Comparison of ENCODE assay signal across 8 mouse cellular contexts in the genomic region with DNA sequence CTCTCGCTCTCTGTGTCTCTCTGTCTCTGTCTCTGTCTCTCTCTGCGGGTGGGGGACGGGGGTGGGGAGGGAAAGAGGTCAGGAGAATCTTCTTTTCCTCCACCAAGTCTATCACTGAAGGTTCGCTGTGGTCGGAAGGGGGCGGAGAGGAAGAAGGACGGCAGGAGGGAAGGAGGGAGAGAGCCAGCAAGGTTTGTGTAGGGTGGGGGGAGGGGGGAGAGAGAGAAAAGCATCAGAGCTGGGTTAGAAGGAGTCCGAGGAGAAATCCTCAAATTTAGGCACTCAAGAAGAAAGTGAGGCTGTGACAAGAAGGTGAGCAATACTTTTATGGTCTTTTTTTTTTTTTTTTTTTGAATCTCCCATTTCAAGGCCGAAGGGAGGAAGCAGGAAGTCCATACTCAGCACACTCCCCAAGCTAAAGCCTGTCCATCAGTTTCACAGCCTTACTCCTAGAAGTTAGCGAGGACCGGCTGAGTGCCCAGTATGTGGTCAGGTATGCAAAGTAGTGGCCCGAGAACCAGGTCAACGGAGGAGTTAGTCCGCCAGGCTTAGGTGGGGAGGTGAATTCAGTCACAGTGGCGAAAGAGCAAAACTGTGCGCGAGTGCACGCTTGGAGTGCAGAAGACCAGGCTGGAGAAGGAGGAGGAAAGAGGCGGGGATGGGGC. TPM values are rescaled to one million over a fixed set of nuclear protein-coding genes. Genes with fewer than 3 reads are reported as not detected.
A peak's percentile ranks its signal among the peaks of the same experiment; 100 is the strongest.
DNase-seq lines count a peak whose midpoint lies in the region; ATAC-seq and TF ChIP-seq lines count a peak whose summit lies in the region.

No protein-coding gene starts in this region.

- WGBS in heart, embryonic 14.5 days = 10% methylated on average over 18 of the region's 19 CpGs
- 22% methylated on average over 19 of the region's 19 CpGs for WGBS in midbrain, embryonic 13.5 days

- H3K4me2 ChIP-seq in heart, embryonic 14.5 days (ENCODE audit: low read length) = peak overlapping the region; percentile 65
- H3K4me2 ChIP-seq in midbrain, embryonic 13.5 days (replicated peaks) = peak overlapping the region; percentile 66

- ATAC-seq in common myeloid progenitor, adult 5-6 weeks (replicated peaks; ENCODE audit: low read depth, poor library complexity, severe bottlenecking) = peak; percentile 13
- ATAC-seq in heart, embryonic 14.5 days (ENCODE audit: insufficient number of reproducible peaks, insufficient read depth, low FRiP score, low read depth) = peak; percentile 25; the same call in 1 of the 2 replicates
- peak; percentile 61; the same call in 1 of the 2 replicates for ATAC-seq in midbrain, embryonic 13.5 days

- H3K36me3 ChIP-seq in ES-E14 (ENCODE audit: control insufficient read depth, insufficient read depth, low read length, poor library complexity, severe bottlenecking) = peaks cover 2% of the 10 kb centered on the region; the same call in 1 of the 2 replicates
- H3K36me3 ChIP-seq in heart, embryonic 14.5 days (ENCODE audit: control insufficient read depth, insufficient read depth, low read length) = no peaks in the 10 kb centered on the region
- no peaks in the 10 kb centered on the region for H3K36me3 ChIP-seq in midbrain, embryonic 13.5 days

- intact Hi-C loops in gastrocnemius, adult 2 months (cut with DNase I) = loop anchor here (5.0 kb wide), 1 partner anchor 127 kb away; no protein-coding TSS in a partner anchor
- intact Hi-C loops in gastrocnemius, postnatal 14 days (cut with DNase I; ENCODE audit: low total_unique reads) = no loop called here

- no peak for TF ChIP-seq CTCF in gastrocnemius, adult 2 months (IDR thresholded peaks at IDR 0.05)

- DNase-seq in gastrocnemius, adult 2 months = no peak
- no peak for DNase-seq in gastrocnemius, postnatal 14 days
- DNase-seq in ES-E14 (ENCODE audit: low read depth, low spot score) = no peak
- peak; percentile 27 to 46 for DNase-seq in kidney, postnatal 4 days
- peak; percentile 31 for DNase-seq in thymus, postnatal 4 days

- peaks cover 0 to 7% of the 10 kb centered on the region in 2 experiments; a peak in 2 of 4 replicates for H3K4me1 ChIP-seq in ES-E14 (ENCODE audit: control insufficient read depth in 2 of 2, insufficient read depth in 2 of 2, low read length in 2 of 2, poor library complexity in 1 of 2)
- peaks cover 5 to 27% of the 10 kb centered on the region in 2 experiments for H3K4me1 ChIP-seq in heart, embryonic 14.5 days (ENCODE audit: control insufficient read depth in 2 of 2, insufficient read depth in 2 of 2, low read length in 2 of 2)
- H3K4me1 ChIP-seq in midbrain, embryonic 13.5 days (replicated peaks) = peaks cover 26% of the 10 kb centered on the region

- H3K4me3 ChIP-seq in gastrocnemius, adult 2 months = peak overlapping the region; percentile 83
- H3K4me3 ChIP-seq in ES-E14 (ENCODE audit: insufficient read depth in 1 of 2, low read depth in 1 of 2, low read length in 2 of 2, poor library complexity in 1 of 2, severe bottlenecking in 1 of 2) = peak overlapping the region; percentile 77 to 94
- peak overlapping the region; percentile 57 to 73 for H3K4me3 ChIP-seq in heart, embryonic 14.5 days (ENCODE audit: control insufficient read depth in 1 of 2, insufficient read depth in 1 of 2, low read depth in 1 of 2, low read length in 2 of 2)
- H3K4me3 ChIP-seq in midbrain, embryonic 13.5 days (replicated peaks) = peak overlapping the region; percentile 59

- peak overlapping the region; percentile 43; the same call in 1 of the 2 replicates for H3K9ac ChIP-seq in ES-E14 (ENCODE audit: insufficient read depth, low read depth, low read length, poor library complexity, severe bottlenecking)
- peak overlapping the region; percentile 65 for H3K9ac ChIP-seq in heart, embryonic 14.5 days (ENCODE audit: low read length)
- no peak overlapping the region for H3K9ac ChIP-seq in midbrain, embryonic 13.5 days (replicated peaks)

- in situ Hi-C loops in ES-E14 (cut with MboI; ENCODE audit: low sequenced_read_pairs in 2 of 2, unreplicated experiment in 2 of 2) = no loop called here

- no peaks in the 10 kb centered on the region for H3K9me3 ChIP-seq in ES-E14 (ENCODE audit: control insufficient read depth, insufficient read depth, low read depth, low read length)
- H3K9me3 ChIP-seq in heart, embryonic 14.5 days (ENCODE audit: control insufficient read depth, low read length) = no peaks in the 10 kb centered on the region
- H3K9me3 ChIP-seq in midbrain, embryonic 13.5 days = no peaks in the 10 kb centered on the region

- H3K27ac ChIP-seq in gastrocnemius, adult 2 months = peak overlapping the region; percentile 75
- H3K27ac ChIP-seq in ES-E14 (ENCODE audit: insufficient read depth, low read depth, low read length, poor library complexity, severe bottlenecking) = peak overlapping the region; percentile 81; the same call in 1 of the 2 replicates
- H3K27ac ChIP-seq in heart, embryonic 14.5 days (replicated peaks in 1 of 2; ENCODE audit: control insufficient read depth in 1 of 2, insufficient read depth in 1 of 2, low read depth in 2 of 2, low read length in 2 of 2) = peak overlapping the region; percentile 94 to 97
- H3K27ac ChIP-seq in midbrain, embryonic 13.5 days = peak overlapping the region; percentile 81; the same call in 1 of the 2 replicates

- H3K27me3 ChIP-seq in heart, embryonic 14.5 days (ENCODE audit: control insufficient read depth, insufficient read depth, low read length) = no peaks in the 10 kb centered on the region
- H3K27me3 ChIP-seq in midbrain, embryonic 13.5 days = peaks cover 23% of the 10 kb centered on the region

TF ChIP-seq in ES-E14, 5 proteins besides CTCF, POLR2A, EP300 and RAD21:
- TF ChIP-seq ZC3H11A (IDR thresholded peaks at IDR 0.05; ENCODE audit: borderline replicate concordance, low read depth, low read length) (no peak), ZNF384 (IDR thresholded peaks at IDR 0.05; ENCODE audit: low read depth, low read length) (0 out of 2 replicates have a peak, but pooled peaks have one; percentile 20), HCFC1 (IDR thresholded peaks at IDR 0.05; ENCODE audit: borderline replicate concordance, insufficient read depth, low read length) (no peak)

RNA-seq across cellular contexts. Expression of a gene that starts 0.7 kb away (rescaled TPM):
- total RNA-seq in gastrocnemius, adult 2 months (2021) = 1 to 10 TPM; 1.7 to 2.9 TPM
- total RNA-seq in gastrocnemius, postnatal 14 days (2021) = 1 to 10 TPM; 4.8 to 5.6 TPM
- total RNA-seq in ES-E14 (2012; rRNA removed) = 12.4 and 15.3 TPM in 2 replicates
- total RNA-seq in common myeloid progenitor, adult 5-6 weeks (2017) = 40.6 and 45.8 TPM in 2 replicates
- 34.8 and 36.2 TPM in 2 replicates for polyA plus RNA-seq in heart, embryonic 14.5 days (2014; fragmentation: Nextera tagmentation; extraction: Ambion mirVana)
- polyA plus RNA-seq in midbrain, embryonic 13.5 days (2015; fragmentation: Nextera tagmentation; extraction: Ambion mirVana) = 25.4 and 26.4 TPM in 2 replicates

Comparison
In these comparisons a context has a peak if more than half of its experiments do, and no peak if none do; other contexts are left out.
1. DNase-seq: peak in kidney, postnatal 4 days (2 of 2) and thymus, postnatal 4 days (single experiment); none in gastrocnemius, adult 2 months (single experiment), gastrocnemius, postnatal 14 days (single experiment) and ES-E14 (single experiment).
2. Peak in every context shown above with its lines, with median percentiles within 50 percentile points of each other: H3K27ac ChIP-seq, H3K4me3 ChIP-seq and ATAC-seq.